Mouse (Mus musculus) forebrain, embryonic 11.5 days (tissue): ENCODE measurements around the gene Gm44511. TPM values are rescaled to one million over a fixed set of nuclear protein-coding genes. Genes with fewer than 3 reads are reported as not detected.
"Not testable (repeated sequence)": the region's sequence is repeated elsewhere in the genome, so short reads cannot be mapped to it uniquely, and the experiment has no call there.

Source experiments
- ATAC-seq: fragments of 200-750 bp; cut with Nextera tagmentation; replicated peaks from 2 replicates; pipeline ENCODE4 v1.8.0; 2017; ENCODE audit warnings: moderate TSS enrichment; ENCODE audit not compliant: low FRiP score
- DNase-seq: peaks from one replicate; pipeline ENCODE4 v3.0.0-alpha.2; 2017; ENCODE audit warnings: low spot score
- H3K27ac ChIP-seq: fragments of 300-500 bp; sonication (generic); 2 replicates; pipeline ENCODE4 v1.5.1; 2014; ENCODE audit warnings: low read depth, low read length
- H3K27me3 ChIP-seq: fragments of 300-500 bp; sonication (generic); 2 replicates; pipeline ENCODE4 v1.6.1; 2014; ENCODE audit warnings: mild to moderate bottlenecking, low read length, mixed read lengths; ENCODE audit not compliant: control insufficient read depth, insufficient read depth
- H3K36me3 ChIP-seq: fragments of 300-500 bp; sonication (generic); 2 replicates; pipeline ENCODE4 v1.6.1; 2014; ENCODE audit warnings: mild to moderate bottlenecking, low read length, moderate library complexity, mixed read lengths; ENCODE audit not compliant: control insufficient read depth, insufficient read depth
- H3K4me1 ChIP-seq: fragments of 300-500 bp; sonication (generic); replicated peaks from 2 replicates; pipeline ENCODE4 v1.6.1; 2014; ENCODE audit warnings: low read length, mixed read lengths; ENCODE audit not compliant: control insufficient read depth, insufficient read depth
- H3K4me2 ChIP-seq: fragments of 300-500 bp; sonication (generic); 2 replicates; pipeline ENCODE4 v1.6.1; 2014; ENCODE audit warnings: low read depth, mild to moderate bottlenecking, low read length, moderate library complexity, mixed read lengths; ENCODE audit not compliant: severe bottlenecking
- H3K4me3 ChIP-seq: fragments of 300-500 bp; sonication (generic); 2 replicates; pipeline ENCODE4 v1.5.1; 2014; ENCODE audit warnings: low read depth, low read length
- H3K9ac ChIP-seq: fragments of 300-500 bp; sonication (generic); 2 replicates; pipeline ENCODE4 v1.6.1; 2014; ENCODE audit warnings: low read length
- H3K9me3 ChIP-seq: fragments of 300-500 bp; sonication (generic); 2 replicates; pipeline ENCODE4 v1.6.1; 2016; ENCODE audit warnings: low read length, mixed read lengths; ENCODE audit not compliant: control insufficient read depth
- WGBS: fragments of 180-500 bp; shearing (Covaris S2); extraction: QIAGEN DNeasy Blood & Tissue Kit; methylation state at CpG from one replicate; pipeline ENCODE4 v1.1.7; 2014; 5-methylcytosine and 5-hydroxymethylcytosine counted together
- polyA plus RNA-seq: library from polyadenylated mRNA; unstranded; fragments of >200 nt; fragmentation: Nextera tagmentation; extraction: Ambion mirVana; gene quantifications from 2 replicates; pipeline ENCODE4 v1.2.1, GENCODE M21; 2014

The Gm44511 gene
- polyA plus RNA-seq, 1 experiment from 2014 or later, result not detected

- peak; percentile 80 for DNase-seq
- not testable (repeated sequence) for H3K4me3 ChIP-seq, H3K4me2 ChIP-seq, H3K4me1 ChIP-seq, H3K9ac ChIP-seq, H3K27ac ChIP-seq, H3K9me3 ChIP-seq, H3K36me3 ChIP-seq, H3K27me3 ChIP-seq
- ATAC-seq, result peak; percentile 96
- WGBS, result 47% methylated on average over 7 of the region's 8 CpGs
Observed at GRCm38 (mm10) chr6:128753610-128754224, 72.4 kb downstream of the Gm44511 start.

GRCm38 (mm10) chr6:128747006-128747405 lies 79.1 kb downstream of the Gm44511 start:
- not testable (repeated sequence) for H3K4me1 ChIP-seq, H3K36me3 ChIP-seq, H3K4me3 ChIP-seq, DNase-seq, H3K9ac ChIP-seq, H3K4me2 ChIP-seq, H3K27ac ChIP-seq, H3K9me3 ChIP-seq, H3K27me3 ChIP-seq, ATAC-seq
- WGBS, result 76% methylated on average over 6 of the region's 6 CpGs

DNA sequence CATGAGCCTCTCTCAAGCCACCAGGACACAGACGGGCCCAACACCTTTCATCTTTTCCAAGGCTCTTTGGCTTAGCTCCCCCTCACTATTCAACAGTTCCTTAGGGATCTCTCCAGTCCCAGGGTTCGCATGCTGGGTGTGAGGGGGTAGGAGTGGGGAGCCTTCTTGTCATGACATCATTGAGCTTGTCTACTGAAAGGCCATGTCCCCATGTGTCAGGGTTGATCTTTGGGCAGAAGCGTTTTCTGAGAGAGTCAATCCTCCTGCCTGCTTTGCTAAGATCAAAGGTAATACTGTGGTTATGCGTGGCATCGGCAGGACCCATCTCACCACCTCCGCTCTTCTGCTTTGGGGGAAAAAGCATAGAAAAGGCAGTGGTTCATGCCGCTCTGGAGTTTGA lies 88.7 kb downstream of the Gm44511 start:
- no peak overlapping the region for H3K27ac ChIP-seq
- no peak for ATAC-seq
- no peaks in the 10 kb centered on the region for H3K4me1 ChIP-seq
- H3K9me3 ChIP-seq, result no peaks in the 10 kb centered on the region
- no peak overlapping the region for H3K9ac ChIP-seq
- H3K4me2 ChIP-seq, result no peak overlapping the region
- no peaks in the 10 kb centered on the region for H3K27me3 ChIP-seq
- H3K4me3 ChIP-seq, result no peak overlapping the region
- WGBS, result 91% methylated on average over 7 of the region's 7 CpGs
- no peak for DNase-seq
- no peaks in the 10 kb centered on the region for H3K36me3 ChIP-seq

DNA sequence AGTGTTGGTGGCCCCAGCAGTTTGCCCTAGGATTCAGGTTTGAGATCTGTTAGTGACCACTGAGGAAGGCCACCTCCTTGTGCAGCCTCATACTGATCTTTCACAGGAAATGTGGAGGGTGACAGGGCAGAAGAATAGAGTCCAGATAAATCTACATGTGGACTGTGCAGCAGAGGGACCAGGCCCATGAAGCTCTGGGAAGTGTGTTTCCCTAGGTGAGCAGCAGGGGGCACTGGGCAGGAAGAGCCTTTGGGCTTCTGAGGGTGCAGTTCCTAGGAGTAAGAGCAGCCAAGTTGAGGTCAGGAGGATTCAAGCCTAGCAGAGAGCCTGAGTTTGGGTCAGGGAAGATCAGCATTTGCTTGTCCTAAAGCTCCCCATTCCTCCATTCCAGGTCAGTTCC lies 90.0 kb downstream of the Gm44511 start:
- Histone ChIP-seq H3K36me3 (no peaks in the 10 kb centered on the region), H3K4me2 (no peak overlapping the region), H3K27me3 (no peaks in the 10 kb centered on the region), H3K4me1 (no peaks in the 10 kb centered on the region), H3K27ac (no peak overlapping the region), H3K9ac (no peak overlapping the region), H3K9me3 (no peaks in the 10 kb centered on the region), H3K4me3 (no peak overlapping the region)
- DNase-seq (no peak), ATAC-seq (no peak)

- Histone ChIP-seq H3K4me1 (no peaks in the 10 kb centered on the region), H3K4me3 (no peak overlapping the region), H3K9me3 (no peaks in the 10 kb centered on the region), H3K9ac (no peak overlapping the region), H3K27me3 (no peaks in the 10 kb centered on the region), H3K27ac (no peak overlapping the region), H3K4me2 (no peak overlapping the region), H3K36me3 (no peaks in the 10 kb centered on the region)
- DNase-seq, result no peak
- ATAC-seq, result no peak
Observed at GRCm38 (mm10) chr6:128734896-128735295, 91.2 kb downstream of the Gm44511 start.

DNA sequence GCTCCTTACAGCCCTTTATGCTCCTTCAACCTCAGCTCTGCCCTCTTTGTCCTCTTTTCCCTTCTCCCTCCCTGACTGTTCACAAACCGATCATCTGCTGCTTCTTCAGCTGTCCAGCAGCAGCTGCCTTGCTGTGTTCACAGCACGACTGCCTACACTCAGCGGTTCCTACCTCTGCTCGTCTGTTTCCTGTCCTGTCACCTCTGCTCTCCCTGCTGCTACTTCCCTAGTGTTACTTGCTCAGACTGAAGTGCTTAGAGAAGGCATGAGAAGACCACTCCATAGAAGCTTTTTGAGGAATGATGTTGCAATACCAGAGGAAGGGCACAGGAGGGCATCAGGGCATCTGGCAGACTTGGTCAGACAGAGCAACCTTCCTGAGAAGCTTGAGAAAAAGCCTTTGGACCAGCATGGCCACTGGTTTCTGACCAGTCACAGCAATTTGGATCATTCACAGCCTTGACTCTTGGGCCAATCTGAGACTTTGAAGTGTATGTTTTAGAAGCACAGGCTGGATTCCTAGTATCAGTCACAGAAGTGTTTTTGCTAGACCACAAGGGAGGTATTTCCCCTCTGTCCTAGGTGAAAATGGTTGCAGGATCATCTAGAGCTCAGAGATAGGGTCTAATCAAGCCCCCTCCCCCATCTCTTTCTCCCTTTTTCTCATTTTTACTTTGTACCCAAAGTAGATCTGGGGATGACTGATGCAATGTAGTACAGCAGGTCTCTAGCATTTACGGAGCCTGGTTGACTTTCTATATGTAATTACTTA lies 92.0 kb downstream of the Gm44511 start:
- Histone ChIP-seq H3K9me3 (no peaks in the 10 kb centered on the region), H3K36me3 (no peaks in the 10 kb centered on the region), H3K4me3 (no peak overlapping the region), H3K27me3 (no peaks in the 10 kb centered on the region), H3K9ac (no peak overlapping the region), H3K4me1 (no peaks in the 10 kb centered on the region), H3K27ac (no peak overlapping the region), H3K4me2 (no peak overlapping the region)
- ATAC-seq, result no peak
- 76% methylated on average over 5 of the region's 5 CpGs for WGBS
- no peak for DNase-seq

DNA sequence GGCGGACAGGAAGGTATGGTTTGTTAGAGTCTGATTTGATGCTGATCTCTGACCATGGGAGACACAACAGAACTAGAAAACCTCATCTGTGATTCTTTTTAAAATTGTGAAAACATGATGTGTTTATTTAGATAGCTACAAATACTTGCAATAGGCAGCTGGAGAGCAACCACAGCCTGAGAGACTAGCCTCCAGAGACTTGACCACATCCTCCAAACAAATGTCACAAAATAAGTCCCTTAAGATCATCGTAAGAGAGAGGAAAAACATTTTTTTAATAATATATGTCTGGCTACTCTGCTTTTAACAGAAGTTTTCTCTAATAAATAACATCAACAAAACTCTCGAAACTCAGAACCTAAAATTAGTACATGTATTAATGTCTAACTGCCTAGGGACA lies 94.1 kb downstream of the Gm44511 start:
- Histone ChIP-seq H3K27me3 (no peaks in the 10 kb centered on the region), H3K9ac (no peak overlapping the region), H3K4me3 (no peak overlapping the region), H3K36me3 (no peaks in the 10 kb centered on the region), H3K27ac (no peak overlapping the region), H3K9me3 (no peaks in the 10 kb centered on the region), H3K4me2 (no peak overlapping the region), H3K4me1 (no peaks in the 10 kb centered on the region)
- no peak for DNase-seq
- WGBS, result 90% methylated on average over 3 of the region's 3 CpGs
- ATAC-seq, result no peak
